In the genomic region with DNA sequence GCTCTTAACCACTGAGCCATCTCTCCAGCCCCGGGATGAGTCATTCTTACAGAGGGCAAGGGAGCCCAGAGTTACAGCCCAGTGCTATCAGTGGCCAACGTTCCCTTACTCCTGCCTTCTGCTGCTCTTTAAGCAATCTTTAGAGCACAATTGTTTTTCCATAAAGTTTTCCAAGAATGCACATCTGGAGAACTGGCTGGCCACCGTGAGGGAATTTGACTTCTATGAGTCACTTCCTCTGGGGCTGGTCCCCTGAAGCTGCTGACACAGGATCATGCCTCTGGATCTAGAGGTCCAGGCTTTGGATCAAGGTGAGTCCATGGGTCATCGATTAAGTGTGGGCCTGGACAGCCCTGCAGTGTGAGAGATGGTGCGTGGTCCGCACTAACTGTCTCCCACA, we compare ENCODE assay signal across 17 mouse cellular contexts. TPM values are rescaled to one million over a fixed set of nuclear protein-coding genes. Genes with fewer than 3 reads are reported as not detected.
DNase-seq lines count a peak whose midpoint lies in the region; ATAC-seq and TF ChIP-seq lines count a peak whose summit lies in the region.
"Had no signal": no experiment of that assay in that cellular context is flagged by ENCODE, and none has a peak within 500 bp of the region (broad histone marks: within the 10 kb centered on the region; RNA-seq: fewer than 3 reads in every experiment).

No protein-coding gene starts in this region.

- 72% methylated on average over 6 of the region's 6 CpGs for WGBS in embryonic facial prominence, embryonic 13.5 days
- 83% methylated on average over 6 of the region's 6 CpGs for WGBS in embryonic facial prominence, embryonic 10.5 days
- WGBS in limb, embryonic 14.5 days, result 61% methylated on average over 6 of the region's 6 CpGs

- H3K27me3 ChIP-seq in embryonic facial prominence, embryonic 13.5 days, result no peaks in the 10 kb centered on the region
- no peaks in the 10 kb centered on the region for H3K27me3 ChIP-seq in embryonic facial prominence, embryonic 10.5 days (replicated peaks; ENCODE audit: low read depth, poor library complexity, severe bottlenecking)
- no peaks in the 10 kb centered on the region for H3K27me3 ChIP-seq in limb, embryonic 14.5 days (ENCODE audit: control insufficient read depth, insufficient read depth, low read length)
- H3K27me3 ChIP-seq: limb, embryonic 12.5 days had no signal

- no peak overlapping the region for H3K4me2 ChIP-seq in embryonic facial prominence, embryonic 13.5 days
- H3K4me2 ChIP-seq in limb, embryonic 14.5 days (replicated peaks; ENCODE audit: low read depth, low read length, severe bottlenecking), result no peak overlapping the region
- H3K4me2 ChIP-seq: limb, embryonic 12.5 days; lung, embryonic 14.5 days had no signal

- no peak for ATAC-seq in embryonic facial prominence, embryonic 13.5 days (ENCODE audit: insufficient number of reproducible peaks, insufficient read depth, low FRiP score, low TSS enrichment, low read depth)
- ATAC-seq in limb, embryonic 14.5 days (ENCODE audit: low FRiP score, low read depth), result no peak; the same call in 1 of the 2 replicates

- H3K36me3 ChIP-seq in embryonic facial prominence, embryonic 13.5 days, result no peaks in the 10 kb centered on the region
- H3K36me3 ChIP-seq in embryonic facial prominence, embryonic 10.5 days (replicated peaks), result no peaks in the 10 kb centered on the region
- no peaks in the 10 kb centered on the region for H3K36me3 ChIP-seq in limb, embryonic 14.5 days (ENCODE audit: control insufficient read depth, insufficient read depth, low read length)
- H3K36me3 ChIP-seq: G1E; limb, embryonic 12.5 days had no signal

- no peak for TF ChIP-seq POLR2A in limb, embryonic 14.5 days (IDR thresholded peaks at IDR 0.05; ENCODE audit: borderline replicate concordance, extremely low read depth, insufficient read depth, insufficient read length)

- peak overlapping the region; percentile 44; the same call in 1 of the 2 replicates for H3K27ac ChIP-seq in embryonic facial prominence, embryonic 13.5 days
- no peak overlapping the region for H3K27ac ChIP-seq in embryonic facial prominence, embryonic 10.5 days (replicated peaks)
- peak overlapping the region; percentile 53; the same call in 1 of the 2 replicates for H3K27ac ChIP-seq in limb, embryonic 14.5 days (replicated peaks; ENCODE audit: low read depth, low read length)
- H3K27ac ChIP-seq: limb, embryonic 12.5 days had no signal

- DNase-seq in embryonic facial prominence, embryonic 10.5 days (ENCODE audit: low spot score), result no peak
- peak; percentile 90 for DNase-seq in NIH3T3 (ENCODE audit: low read depth)
- peak; percentile 72 to 78 for DNase-seq in heart, adult 9 months (ENCODE audit: low spot score in 2 of 2)
- DNase-seq in limb, embryonic 14.5 days (ENCODE audit: low spot score), result peak; percentile 76
- no peak for DNase-seq in urinary bladder, postnatal 4 days (ENCODE audit: low spot score in 2 of 2)
- DNase-seq in frontal cortex, postnatal 10 days (ENCODE audit: low spot score in 2 of 2), result no peak
- no peak for DNase-seq in urinary bladder, postnatal 25 days (ENCODE audit: low spot score)
- DNase-seq: cerebellum, postnatal 14 days; kidney, adult 11 months; layer of hippocampus, adult 9-11 months; lung, embryonic 14.5 days; right cerebral cortex, postnatal 25 days; thymus, postnatal 4 days had no signal

- no peak overlapping the region for H3K4me3 ChIP-seq in embryonic facial prominence, embryonic 13.5 days
- H3K4me3 ChIP-seq in embryonic facial prominence, embryonic 10.5 days, result no peak overlapping the region
- H3K4me3 ChIP-seq in limb, embryonic 14.5 days (replicated peaks; ENCODE audit: low read length), result no peak overlapping the region
- H3K4me3 ChIP-seq: limb, embryonic 12.5 days; myocyte had no signal

- no peaks in the 10 kb centered on the region for H3K9me3 ChIP-seq in embryonic facial prominence, embryonic 13.5 days
- no peaks in the 10 kb centered on the region for H3K9me3 ChIP-seq in embryonic facial prominence, embryonic 10.5 days
- no peaks in the 10 kb centered on the region for H3K9me3 ChIP-seq in limb, embryonic 14.5 days (ENCODE audit: control insufficient read depth, low read length)
- H3K9me3 ChIP-seq: G1E; limb, embryonic 12.5 days had no signal

- no peak overlapping the region for H3K9ac ChIP-seq in embryonic facial prominence, embryonic 13.5 days
- H3K9ac ChIP-seq in limb, embryonic 14.5 days (ENCODE audit: low read depth, low read length, severe bottlenecking), result no peak overlapping the region
- H3K9ac ChIP-seq: limb, embryonic 12.5 days; lung, embryonic 14.5 days had no signal

- peaks cover 3% of the 10 kb centered on the region; the same call in 1 of the 2 replicates for H3K4me1 ChIP-seq in embryonic facial prominence, embryonic 13.5 days
- no peaks in the 10 kb centered on the region for H3K4me1 ChIP-seq in embryonic facial prominence, embryonic 10.5 days
- H3K4me1 ChIP-seq in limb, embryonic 14.5 days (ENCODE audit: control insufficient read depth, insufficient read depth, low read length), result no peaks in the 10 kb centered on the region
- H3K4me1 ChIP-seq: limb, embryonic 12.5 days had no signal

RNA-seq across cellular contexts. Expression of a gene that starts 39.7 kb away (rescaled TPM):
- polyA plus RNA-seq in embryonic facial prominence, embryonic 13.5 days (2015; fragmentation: Nextera tagmentation; extraction: Ambion mirVana), result 44.4 and 46.7 TPM in 2 replicates
- 34.0 and 35.4 TPM in 2 replicates for polyA plus RNA-seq in embryonic facial prominence, embryonic 10.5 days (2016; fragmentation: Nextera tagmentation; extraction: Ambion mirVana)
- polyA plus RNA-seq in limb, embryonic 14.5 days (2012; rRNA removed), result 43.0 and 45.7 TPM in 2 replicates
- 50.1 and 55.8 TPM in 2 replicates for polyA plus RNA-seq in limb, embryonic 14.5 days (2014; fragmentation: Nextera tagmentation; extraction: Ambion mirVana)

RNA-seq across cellular contexts. Expression of a gene that starts 46.8 kb away (rescaled TPM):
- polyA plus RNA-seq in embryonic facial prominence, embryonic 13.5 days (2015; fragmentation: Nextera tagmentation; extraction: Ambion mirVana), result 64.5 and 74.0 TPM in 2 replicates
- polyA plus RNA-seq in embryonic facial prominence, embryonic 10.5 days (2016; fragmentation: Nextera tagmentation; extraction: Ambion mirVana), result 84.6 and 90.8 TPM in 2 replicates
- polyA plus RNA-seq in limb, embryonic 14.5 days (2012; rRNA removed), result 41.5 and 41.8 TPM in 2 replicates
- polyA plus RNA-seq in limb, embryonic 14.5 days (2014; fragmentation: Nextera tagmentation; extraction: Ambion mirVana), result 63.4 and 64.6 TPM in 2 replicates

RNA-seq across cellular contexts. Expression of a gene that starts 57.6 kb away (rescaled TPM):
- 22.3 and 26.3 TPM in 2 replicates for polyA plus RNA-seq in embryonic facial prominence, embryonic 13.5 days (2015; fragmentation: Nextera tagmentation; extraction: Ambion mirVana)
- 36.2 and 37.3 TPM in 2 replicates for polyA plus RNA-seq in embryonic facial prominence, embryonic 10.5 days (2016; fragmentation: Nextera tagmentation; extraction: Ambion mirVana)
- 106 and 110 TPM in 2 replicates for polyA plus RNA-seq in limb, embryonic 14.5 days (2012; rRNA removed)
- 39.3 and 42.0 TPM in 2 replicates for polyA plus RNA-seq in limb, embryonic 14.5 days (2014; fragmentation: Nextera tagmentation; extraction: Ambion mirVana)

Comparison
In these comparisons a context has a peak if more than half of its experiments do, and no peak if none do; other contexts are left out.
1. DNase-seq: peak in NIH3T3 (single experiment), heart, adult 9 months (2 of 2) and limb, embryonic 14.5 days (single experiment); none in embryonic facial prominence, embryonic 10.5 days (single experiment), urinary bladder, postnatal 4 days (0 of 2), frontal cortex, postnatal 10 days (0 of 2) and urinary bladder, postnatal 25 days (single experiment).